Mouse (Mus musculus): Measurements from ENCODE around the gene Gm47791.

Gm47791 gene

DNA sequence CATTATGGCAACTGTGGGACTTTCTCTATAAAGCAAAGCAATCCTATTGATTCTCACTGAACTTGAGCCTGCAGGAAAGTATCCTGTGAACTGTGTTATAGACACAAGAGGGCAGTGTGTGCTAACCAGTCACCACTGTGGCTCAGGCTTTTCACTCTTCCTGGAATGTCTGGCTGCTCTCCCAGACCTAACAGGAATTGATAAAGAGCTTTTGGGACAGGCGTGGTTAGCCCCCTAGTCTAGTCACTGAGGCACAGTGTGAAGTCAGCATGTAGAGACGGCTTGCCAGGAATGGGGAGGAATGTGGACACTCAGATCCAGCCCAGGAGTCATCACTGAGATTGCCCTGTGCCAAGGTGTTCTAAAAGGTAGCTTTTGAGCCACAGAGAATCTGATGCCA is 16.4 kb upstream of the Gm47791 start:
- DNase-seq (ENCODE audit: low spot score in 2 of 2): peak in 1 of 2 experiments; percentile 77

DNA sequence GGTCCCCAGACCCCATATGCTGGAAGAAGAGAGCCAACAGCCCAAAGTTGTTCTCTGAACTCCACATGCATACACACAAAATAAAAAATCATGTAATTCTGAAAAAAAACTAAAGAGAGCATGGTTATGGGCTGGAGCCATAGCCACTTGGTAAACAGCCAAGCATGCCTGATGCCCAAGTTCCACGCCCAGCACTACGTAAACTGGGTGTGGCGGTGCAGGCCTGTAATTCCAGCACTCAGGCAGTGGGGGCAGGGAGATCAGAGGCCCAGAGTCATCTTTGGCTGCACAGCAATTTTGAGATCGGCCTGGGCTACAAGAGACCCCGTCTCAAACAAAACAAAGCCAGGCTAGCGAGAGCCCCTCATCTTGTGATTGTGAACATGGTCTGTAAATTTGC is 14.5 kb upstream of the Gm47791 start:
- no peak for DNase-seq (ENCODE audit: low spot score in 2 of 2)

DNA sequence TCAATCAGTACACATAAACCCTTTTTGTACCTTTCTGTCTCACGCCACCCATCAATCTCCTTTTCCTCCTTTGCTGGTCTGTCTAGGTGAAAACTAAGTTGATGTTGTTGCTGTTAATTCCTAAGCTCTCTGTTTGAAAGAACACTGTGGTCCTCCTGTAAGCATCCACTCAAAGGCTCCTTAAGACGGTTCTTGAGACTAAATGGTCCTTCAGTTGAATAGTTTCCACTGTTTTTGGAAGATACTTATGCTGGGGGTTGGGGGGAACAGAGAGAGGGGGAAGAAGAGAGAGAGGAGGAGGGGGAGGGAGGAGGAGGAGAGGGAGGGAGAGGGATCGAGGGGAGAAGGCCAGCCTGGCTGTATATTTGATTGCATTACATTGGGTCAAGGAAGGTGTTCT is 12.5 kb upstream of the Gm47791 start:
- DNase-seq (ENCODE audit: low spot score in 2 of 2): no peak

DNA sequence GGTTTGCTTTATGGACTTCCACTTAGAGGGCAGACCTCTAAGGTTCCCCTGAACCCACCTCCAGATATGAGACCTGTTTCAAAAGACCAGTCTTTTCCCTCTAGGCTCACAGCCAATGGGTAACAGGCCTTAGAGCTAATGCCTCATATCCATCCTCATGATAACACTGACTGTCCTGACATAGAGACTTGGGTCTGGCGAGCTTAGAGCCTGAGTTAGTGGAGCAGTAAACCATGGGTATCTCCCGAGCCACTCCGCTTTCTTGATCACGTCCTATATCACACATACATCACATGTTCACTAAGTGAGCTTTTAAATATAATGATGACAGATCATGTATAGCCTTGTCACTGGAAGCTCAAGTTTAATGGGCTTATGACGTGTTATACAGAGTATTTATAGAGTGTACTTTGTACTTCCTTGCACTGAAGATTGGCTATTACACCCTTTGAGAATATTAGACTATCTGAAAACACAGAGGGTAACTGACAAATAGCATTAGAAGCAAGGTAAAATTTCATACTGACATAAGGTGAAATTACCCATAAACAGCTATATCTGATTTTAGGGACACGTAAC is 8.4 kb upstream of the Gm47791 start:
- DNase-seq (ENCODE audit: low spot score in 2 of 2): no peak

DNA sequence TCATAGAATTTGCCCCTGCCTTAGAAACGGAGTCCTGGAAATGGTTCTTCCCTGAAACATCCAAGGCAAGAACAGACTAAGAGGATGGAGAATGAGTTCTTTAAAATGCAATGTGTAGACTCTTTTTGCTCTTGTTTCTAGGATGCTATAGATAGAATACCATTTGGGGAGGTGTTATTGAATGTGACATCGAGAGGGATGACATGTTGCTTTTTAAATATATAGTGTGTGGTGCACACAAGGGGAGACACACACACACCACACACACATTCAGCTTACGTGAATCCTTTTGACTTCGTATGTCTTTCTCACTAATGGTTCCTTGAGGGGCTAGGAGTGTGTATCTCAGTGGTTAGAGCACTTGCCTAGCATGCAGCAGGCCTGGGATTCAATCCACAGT is 4.2 kb upstream of the Gm47791 start:
- DNase-seq (ENCODE audit: low spot score in 2 of 2): no peak

DNA sequence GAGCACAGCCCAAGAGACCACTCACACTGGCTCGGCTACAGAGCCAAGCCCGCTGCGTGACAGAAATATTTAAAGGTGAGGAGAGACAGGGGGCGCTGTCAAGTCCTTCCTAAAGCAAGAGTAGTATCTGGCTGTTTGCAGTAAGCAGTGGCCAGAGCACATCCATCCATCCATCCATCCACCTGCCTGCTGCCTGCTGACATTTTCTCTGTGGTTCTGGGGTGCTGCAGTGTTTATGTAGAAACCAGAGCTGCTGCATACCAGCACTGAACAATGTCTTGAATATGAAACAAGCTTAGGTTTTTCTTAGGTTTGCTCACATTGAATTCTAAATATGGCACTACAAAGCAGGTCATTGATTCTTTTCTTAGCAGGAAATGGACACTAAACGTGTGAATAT is 2.2 kb upstream of the Gm47791 start:
- DNase-seq (ENCODE audit: low spot score in 2 of 2): no peak

DNA sequence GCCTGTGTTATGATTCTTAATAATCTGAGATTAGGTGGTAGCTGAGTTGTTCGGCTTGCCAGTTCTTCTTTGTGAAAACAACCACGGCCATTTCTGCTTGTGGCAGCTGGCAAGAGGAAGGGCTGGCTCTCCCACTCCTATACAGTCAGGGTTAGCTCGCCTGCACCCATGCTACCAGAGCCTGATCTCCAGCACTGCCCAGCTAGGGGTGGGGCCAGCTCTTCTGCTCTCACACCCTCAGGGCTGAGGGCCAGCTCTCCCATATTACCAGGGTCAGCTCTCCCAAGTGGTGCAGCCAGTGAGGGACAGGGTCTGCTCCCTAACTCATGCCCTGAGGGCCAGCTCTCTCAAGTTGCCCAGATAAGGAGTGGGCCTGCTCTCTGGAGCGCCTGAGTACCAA is 1.4 kb upstream of the Gm47791 start:
- no peak for DNase-seq (ENCODE audit: low spot score in 2 of 2)

DNA sequence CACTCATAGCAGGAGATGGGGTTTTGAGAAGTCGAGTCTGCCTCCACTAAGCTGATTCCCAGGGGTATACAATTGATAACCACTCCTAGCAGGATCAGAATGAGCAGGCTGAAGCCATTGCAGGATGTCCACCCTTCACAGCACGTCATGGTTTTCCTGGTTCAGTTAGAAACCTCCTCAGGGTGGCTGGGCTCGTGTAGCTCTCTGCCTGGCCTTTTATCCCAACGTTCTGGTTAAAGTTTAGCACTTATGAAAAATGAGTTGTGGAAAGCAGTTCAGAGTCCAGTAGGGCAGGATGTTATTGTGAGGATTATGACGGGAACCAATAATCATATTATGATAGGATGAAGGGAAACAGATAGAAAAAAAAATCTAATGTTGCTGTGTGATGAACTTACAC is 2.8 kb downstream of the Gm47791 start, which contains the start of gene Tm4sf20:
TSS of gene Tm4sf20 (minus strand) at position 193 of the 400 bp plus-strand sequence.
- no peak for DNase-seq (ENCODE audit: low spot score in 2 of 2)

DNA sequence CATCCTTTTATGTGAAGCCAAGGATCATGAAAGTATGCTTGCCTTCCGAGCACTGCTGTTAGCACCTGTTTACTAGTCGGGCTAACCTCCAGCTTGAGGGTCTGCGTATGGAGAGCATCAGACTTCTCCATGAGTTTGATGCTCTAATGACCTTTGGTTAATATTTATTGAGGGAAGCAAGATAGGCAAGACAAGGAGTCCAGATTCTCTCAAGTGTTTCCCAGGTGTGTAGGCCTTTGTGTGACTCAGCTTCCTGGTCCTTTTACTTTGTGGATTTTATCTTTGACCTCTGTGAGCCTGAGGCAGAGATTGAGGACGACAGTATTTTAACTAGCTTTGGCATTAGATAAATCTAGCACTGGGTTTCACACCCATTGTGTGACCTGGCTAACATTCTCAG is 4.4 kb downstream of the Gm47791 start:
- DNase-seq (ENCODE audit: low spot score in 2 of 2): no peak

DNA sequence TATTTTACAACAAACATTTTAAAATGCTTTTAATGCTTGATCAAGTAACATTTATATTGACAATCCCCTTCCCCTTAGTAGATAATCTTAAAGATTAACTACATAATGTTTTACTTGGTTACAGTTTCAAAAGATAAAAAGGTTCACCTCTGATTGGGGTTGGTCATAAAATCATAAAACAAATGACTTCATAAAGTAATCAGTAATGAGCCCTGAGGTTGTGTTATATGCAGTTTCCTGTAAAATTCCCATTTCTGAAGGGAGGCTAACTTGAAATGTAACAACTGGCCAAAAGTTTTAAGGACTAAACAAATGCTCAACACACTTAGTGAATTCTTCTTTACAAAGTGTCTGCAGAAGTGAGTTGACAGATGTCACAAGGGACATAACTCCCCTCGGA is 4.8 kb downstream of the Gm47791 start:
- DNase-seq (ENCODE audit: low spot score in 2 of 2): no peak

DNA sequence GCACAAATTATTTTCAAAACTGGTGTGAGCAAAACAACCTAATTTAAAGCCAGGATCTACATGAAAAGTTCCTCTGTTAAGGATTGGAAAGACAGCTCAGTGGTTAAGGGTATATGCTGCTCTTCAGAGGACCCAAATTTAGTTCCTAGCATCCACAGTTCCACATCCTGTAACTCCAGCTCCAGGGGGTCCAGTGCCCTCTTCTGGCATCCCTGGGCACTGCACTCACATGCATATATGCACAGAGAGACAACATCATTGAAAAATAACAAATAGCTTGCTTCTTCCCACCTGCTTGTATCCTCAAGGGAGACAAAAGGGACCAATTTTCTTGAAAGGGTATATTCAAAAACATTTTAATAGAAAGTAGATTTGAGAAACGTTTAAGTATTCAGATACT is 8.8 kb downstream of the Gm47791 start:
- no peak for DNase-seq (ENCODE audit: low spot score in 2 of 2)

DNA sequence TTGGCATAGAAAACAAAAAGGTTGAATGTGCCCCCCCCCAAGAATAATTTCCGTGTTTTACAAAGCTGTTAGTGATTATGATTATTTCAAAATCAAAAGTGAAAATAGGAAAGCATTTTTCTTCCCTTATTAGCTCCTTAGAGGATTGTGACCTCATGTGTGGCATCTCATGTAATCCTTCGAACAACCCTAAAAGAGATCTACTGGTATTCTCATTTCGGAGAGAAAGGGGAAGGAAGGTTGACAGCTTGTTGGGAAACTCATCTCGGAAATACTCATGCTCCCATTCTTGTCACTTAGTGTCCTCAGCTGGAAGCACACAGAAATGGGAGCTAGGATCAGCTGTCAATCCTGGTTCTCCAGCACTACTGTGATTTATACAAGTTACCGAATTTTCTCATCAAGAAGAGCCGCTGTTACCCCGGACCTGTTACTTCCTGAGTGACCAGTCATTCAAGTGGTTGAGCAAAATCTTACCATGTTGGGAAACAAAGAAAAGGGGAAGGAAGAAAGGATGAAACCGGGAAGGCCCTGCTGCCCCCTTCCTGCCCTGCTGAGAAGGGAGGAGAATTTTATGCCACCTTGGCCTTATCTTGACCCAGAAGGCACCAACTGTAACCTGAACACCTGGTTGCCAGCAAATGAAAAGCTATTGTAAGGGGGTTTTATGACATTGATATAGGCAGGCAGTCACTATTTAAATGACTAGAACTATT is 9.4 kb downstream of the Gm47791 start:
- no peak for DNase-seq (ENCODE audit: low spot score in 2 of 2)

DNA sequence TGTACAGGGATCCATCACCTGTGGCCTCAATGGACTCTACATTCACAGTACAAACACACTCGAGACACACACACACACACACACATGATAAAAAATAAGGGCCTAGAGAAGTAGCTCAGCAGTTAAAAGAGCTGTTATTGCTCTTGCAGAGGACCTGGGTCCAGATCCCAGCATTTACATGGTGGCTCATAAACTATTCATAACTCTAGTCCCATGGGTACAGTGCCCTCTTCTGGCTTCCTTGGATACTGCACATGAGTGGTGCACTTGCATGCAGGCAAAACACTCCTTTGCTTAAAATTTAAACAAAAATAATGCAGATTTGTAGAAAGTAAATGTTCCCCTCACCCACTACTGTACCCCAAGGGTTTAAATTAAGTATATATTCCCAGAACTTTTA is 11.5 kb downstream of the Gm47791 start:
- DNase-seq (ENCODE audit: low spot score in 2 of 2): no peak

DNA sequence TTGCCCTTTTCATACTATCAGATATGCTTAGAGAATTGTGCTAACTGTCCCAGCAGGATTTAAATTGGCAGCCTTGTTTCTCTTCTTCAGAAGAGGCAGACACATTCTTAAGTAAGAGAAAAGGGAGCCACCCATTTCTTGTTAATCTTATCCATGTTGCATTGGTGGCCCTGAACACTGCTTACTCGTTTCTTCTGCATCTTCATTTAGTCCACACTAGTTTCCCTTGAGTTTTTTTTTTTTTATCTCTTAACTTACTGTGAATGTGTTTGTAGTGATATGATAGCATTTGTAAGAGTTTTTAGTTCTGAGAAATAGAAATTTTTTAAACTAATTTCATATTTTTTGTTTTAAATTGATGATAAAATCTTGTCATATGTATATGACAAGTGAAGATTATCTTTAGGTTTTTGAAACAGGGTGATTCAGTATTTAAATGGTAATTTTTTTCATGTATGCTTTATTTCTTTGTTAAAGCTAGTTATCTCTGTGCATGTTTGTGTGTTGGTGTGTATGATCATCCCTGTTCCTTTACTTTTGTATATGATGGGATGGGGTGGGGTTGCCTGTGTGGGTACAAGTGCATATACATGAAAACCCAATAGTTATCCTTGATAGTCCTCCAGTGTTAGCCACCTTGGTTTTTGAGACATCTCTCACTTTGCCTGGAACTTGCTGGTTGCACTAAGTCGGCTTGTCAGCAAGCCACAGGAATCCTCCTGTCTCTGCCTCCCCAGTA is 23.2 kb downstream of the Gm47791 start:
- no peak for DNase-seq (ENCODE audit: low spot score in 2 of 2)

DNA sequence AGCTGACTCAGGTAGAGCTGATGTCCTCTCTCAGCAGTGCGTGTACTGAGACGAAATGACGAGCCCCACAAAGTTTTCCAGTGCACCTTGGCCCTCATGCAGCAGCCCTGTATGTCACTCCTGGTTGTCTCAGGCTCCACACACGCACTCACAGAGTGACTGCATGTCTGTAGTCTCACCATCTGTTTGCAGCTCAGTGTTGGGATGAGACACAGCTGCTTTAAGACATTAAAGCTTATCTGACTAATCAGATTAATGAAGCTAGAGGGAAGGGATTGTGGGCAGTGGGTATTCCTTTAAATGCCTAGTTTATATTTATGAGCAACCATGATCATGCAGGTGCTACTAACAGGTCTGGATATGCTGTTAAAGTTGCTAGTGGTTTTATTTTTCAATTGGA is 24.6 kb downstream of the Gm47791 start:
- DNase-seq (ENCODE audit: low spot score in 2 of 2): no peak

DNA sequence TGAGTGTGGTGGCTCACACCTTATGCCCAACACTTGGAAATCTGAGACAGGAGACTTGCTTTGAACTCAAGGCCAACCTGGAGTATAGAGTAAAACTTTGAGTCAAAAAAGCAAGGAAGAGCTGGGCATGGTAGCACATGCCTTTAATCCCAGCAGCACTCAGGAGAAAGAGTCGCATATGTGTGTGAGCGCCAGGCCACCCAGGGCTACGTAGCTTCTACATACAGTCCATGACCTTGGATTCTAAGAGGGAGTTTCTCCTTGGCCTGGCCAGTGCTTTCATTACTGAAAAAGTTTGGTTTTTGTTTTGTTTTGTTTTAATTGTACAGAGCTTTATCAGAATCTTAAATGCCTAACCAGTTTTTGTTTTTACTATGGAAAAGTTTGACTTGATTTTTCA is 27.1 kb downstream of the Gm47791 start:
- no peak for DNase-seq (ENCODE audit: low spot score in 2 of 2)

DNA sequence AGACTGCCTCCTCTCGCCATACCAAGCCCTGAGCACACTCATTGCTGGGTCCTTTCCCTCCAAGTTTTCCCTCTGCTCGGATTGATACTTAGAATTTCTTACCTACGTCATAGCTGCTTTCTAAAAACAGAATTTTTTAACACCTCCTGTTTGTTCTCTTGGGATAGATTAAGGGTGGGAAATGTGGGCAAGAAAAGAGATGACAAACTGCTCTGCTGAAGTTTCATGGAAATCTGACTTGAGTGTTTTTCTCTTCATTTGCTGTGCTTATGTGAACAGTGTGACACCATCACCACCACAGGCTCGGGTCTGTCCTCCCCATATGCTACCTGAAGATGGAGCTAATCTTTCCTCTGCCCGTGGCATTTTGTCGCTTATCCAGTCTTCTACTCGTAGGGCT is 29.5 kb downstream of the Gm47791 start:
- no peak for DNase-seq (ENCODE audit: low spot score in 2 of 2)

DNA sequence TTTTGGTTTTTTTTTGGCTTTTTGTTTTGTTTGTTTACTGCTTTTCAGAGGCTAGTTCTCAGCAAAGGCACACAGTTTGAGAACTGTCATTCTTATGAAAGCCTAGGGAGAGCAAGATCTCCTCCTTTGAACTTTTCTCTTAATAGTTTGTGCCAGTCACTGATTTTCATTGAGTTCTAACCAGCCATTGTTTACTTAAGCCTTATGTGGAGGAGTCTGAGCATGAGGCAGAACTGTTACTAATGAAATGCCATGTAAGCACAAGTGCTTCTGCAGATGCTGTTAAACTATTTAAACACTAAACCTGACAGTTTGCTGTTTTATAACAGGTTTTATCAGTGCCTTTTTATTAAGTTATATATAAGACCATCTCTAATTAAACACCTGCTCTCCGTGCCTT is 33.0 kb downstream of the Gm47791 start:
- no peak for DNase-seq (ENCODE audit: low spot score in 2 of 2)

DNA sequence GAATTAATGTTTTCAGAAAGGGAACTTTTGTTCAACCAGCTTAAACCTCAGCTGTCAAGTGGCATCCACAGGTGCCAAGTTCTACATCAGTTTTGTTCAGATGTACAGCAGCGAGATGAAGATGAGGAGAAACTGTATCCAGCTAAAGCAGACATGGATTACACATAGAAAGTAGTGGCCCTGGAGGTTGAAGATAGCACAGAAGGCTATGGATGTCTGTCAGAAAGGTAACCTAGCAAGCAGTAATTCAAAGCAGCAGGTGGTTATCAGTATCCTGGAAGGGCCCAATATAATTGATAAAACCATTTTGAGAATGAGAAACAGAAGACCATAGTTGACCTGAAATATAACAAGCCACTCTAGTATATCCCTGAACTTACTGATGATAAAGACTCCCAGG is 37.7 kb downstream of the Gm47791 start:
- DNase-seq (ENCODE audit: low spot score in 2 of 2): no peak

DNA sequence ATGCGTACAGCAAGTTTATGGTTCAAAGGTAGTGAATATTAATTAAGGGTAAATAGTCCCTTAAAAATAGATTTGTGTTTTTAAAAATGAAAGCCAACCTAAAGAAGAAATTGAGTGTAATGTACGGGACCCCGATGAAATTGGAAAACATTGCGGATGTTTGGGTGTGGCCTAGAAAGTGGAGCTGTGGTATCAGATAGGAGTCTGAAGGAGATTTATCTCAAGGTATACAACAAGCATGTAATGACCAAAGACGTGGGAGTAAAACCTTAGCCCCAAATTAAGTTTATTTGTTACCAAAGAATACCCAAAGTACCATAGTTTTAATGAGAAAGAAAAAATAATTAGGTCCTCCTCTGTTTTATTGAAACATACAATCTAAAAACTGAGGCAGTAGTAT is 44.6 kb downstream of the Gm47791 start:
- DNase-seq (ENCODE audit: low spot score in 2 of 2): no peak

DNA sequence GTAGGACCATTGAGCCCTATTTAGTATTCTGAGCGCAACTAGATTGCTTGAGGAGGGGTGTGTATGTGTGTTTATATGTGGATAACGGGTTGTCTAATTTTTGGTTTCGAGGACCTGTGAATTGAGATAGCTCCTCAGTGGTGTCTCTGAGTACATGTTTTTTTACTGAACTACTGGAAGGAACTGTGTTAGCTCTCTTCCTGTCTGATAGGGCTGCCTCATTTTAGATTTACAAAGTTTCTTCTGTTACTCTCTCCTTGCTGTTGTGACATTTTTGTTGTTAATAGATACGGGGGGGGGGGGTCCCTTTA is 45.2 kb downstream of the Gm47791 start:
- DNase-seq (ENCODE audit: low spot score in 2 of 2): no peak

DNA sequence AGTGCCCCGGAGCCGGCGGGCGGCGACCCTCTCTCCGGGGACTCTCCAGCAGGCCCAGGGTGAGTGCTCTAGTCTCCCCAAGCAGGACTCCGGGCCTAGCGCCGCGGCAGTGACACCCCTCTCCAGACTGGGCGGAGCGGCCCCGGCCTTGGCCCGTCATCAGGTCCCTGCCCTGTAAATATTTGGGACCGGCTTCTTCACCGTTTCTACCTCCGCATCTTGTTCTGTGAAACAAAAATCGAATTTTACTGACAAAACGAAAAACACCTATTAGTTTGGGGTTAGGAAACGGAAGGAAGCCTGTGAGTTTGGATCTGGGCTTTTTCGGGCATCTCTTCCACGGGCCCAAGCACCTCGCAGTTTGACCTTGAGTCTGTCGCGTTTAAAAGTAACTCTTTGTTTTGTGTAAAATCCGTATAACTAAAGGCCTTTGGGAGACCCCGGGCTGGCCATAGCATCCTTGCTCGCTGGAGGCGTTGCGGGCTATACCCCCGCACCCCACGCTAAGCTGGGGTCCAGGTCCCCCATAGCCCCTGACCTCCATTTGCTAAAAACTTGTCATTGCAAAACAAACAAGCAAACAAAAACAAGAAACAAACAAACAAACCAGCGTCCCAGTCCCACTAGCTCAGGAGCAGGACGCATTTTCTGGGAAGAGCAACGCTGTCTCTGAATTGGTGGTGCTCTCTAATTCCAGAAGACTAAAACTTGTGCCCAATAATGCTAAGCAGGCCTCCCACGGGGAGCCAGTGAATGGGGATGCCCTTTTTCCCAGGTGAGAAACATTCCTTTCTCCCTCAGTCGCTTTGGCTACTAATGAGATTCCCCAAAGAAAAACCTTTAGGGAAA is 45.8 kb downstream of the Gm47791 start:
- DNase-seq (ENCODE audit: low spot score in 2 of 2): no peak

Data from left cerebral cortex, adult 9 months (tissue).